Mouse (Mus musculus): ENCODE data around the gene Agtrap. TPM values are rescaled to one million over a fixed set of nuclear protein-coding genes. Genes with fewer than 3 reads are reported as not detected.
"Not testable (repeated sequence)": the region's sequence is repeated elsewhere in the genome, so short reads cannot be mapped to it uniquely, and the experiment has no call there.

Gene Agtrap
- total RNA-seq (2015) (13.8 and 19.0 TPM in 2 replicates), total RNA-seq (2017) (31.9 and 36.0 TPM in 2 replicates)

DNA sequence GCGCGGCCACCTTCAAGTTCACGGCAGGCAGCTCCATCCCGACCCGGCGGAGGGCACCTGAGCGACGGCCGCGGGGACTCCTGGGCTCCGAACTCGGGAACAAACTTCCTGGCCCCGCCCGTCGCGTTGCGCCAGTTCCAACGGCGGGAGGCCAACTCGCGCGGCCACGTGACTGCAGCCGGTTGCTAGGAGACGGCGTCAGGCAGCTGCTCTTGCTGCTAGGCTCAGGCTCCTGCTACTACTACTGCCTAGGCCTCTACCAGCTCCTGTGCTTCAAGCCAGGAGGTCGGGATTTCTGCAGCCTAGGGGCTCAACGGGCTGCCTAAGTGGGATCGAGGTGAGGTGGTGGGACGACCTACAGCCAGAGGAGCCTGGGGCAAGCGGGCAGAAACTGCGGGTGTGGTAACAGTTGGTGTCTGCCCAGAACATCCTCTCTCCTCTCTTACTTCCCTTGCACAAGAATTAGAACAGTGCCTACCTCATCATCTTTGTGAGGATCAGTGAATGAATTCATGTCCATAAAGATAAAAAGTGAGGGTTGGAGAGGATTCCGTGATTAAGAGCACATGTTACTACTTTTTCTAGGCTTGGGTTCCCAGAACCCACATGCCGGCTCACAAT lies at the start of gene Agtrap:
TSS of gene Agtrap (minus strand) at position 125 of the 621 bp plus-strand sequence.
- ATAC-seq (ENCODE audit: poor library complexity, severe bottlenecking), result peak; percentile 81

DNA sequence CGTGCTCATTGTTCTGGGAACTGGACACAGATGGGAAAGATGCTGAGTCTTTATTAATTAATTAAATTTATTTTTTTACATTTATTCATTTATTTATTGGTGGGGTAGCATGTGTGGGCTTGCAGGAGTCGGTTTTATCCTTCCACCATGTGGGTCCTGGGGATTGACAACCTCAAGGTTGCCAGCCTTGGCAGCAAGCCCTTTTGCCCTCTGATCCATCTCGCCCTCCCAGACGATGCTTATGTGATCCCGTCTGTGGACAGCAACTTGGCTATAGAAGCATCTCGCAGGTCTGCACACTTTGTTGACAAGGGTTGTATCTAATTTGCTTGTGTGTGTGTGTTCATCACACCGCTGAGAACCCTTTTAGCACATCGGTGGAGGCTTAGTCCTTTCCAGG lies 49.7 kb upstream of the Agtrap start:
- no peak for ATAC-seq (ENCODE audit: poor library complexity, severe bottlenecking)

DNA sequence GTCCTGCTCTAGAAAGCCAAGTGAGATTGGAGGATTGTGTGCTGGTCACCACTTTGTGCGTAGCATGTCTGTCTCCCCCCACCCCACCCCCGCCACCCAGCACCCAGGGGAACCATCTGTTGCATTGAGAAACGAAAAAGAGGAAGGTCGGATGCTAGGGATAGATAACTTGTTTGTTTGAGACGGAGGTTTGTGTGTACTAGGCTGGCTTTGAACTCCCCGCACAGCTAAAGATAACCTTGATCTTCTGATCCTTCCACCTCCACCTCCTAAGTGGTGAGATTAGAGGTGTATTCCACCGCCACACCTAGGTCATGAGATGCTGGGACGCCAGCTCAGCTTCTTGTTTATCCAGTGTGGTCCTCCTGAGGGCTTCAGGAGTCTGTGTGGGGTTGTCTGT lies 47.2 kb upstream of the Agtrap start:
- peak; percentile 40; the same call in 1 of the 2 replicates for ATAC-seq (ENCODE audit: poor library complexity, severe bottlenecking)

DNA sequence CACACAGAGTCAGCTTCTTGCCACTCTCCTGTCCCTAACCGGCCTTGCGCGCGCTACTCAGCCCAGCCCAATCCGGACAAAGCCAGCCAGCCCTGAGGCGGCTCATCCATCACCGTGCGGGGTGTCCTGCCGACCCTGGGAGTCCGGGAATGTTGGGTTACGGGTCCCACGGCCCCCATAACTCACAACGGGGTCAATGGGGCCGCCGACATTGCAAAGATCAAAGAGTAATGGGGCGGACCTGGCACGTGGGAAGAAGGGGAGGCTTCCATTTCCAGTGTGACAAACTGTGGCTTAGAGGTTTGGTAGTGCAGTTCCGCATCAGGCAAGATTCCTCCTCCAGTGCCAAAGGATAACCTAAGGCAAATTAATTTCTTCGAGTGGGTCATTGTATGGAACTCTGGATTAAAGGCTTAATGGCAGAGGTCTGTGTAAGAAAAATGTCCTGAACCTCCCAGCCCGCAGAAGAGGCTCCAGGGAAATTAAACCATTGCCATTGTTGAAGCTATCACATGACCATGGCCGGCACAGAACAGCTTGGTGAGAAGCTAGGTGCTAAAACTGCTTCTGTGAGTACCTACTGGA lies 43.8 kb upstream of the Agtrap start:
- ATAC-seq (ENCODE audit: poor library complexity, severe bottlenecking), result no peak

DNA sequence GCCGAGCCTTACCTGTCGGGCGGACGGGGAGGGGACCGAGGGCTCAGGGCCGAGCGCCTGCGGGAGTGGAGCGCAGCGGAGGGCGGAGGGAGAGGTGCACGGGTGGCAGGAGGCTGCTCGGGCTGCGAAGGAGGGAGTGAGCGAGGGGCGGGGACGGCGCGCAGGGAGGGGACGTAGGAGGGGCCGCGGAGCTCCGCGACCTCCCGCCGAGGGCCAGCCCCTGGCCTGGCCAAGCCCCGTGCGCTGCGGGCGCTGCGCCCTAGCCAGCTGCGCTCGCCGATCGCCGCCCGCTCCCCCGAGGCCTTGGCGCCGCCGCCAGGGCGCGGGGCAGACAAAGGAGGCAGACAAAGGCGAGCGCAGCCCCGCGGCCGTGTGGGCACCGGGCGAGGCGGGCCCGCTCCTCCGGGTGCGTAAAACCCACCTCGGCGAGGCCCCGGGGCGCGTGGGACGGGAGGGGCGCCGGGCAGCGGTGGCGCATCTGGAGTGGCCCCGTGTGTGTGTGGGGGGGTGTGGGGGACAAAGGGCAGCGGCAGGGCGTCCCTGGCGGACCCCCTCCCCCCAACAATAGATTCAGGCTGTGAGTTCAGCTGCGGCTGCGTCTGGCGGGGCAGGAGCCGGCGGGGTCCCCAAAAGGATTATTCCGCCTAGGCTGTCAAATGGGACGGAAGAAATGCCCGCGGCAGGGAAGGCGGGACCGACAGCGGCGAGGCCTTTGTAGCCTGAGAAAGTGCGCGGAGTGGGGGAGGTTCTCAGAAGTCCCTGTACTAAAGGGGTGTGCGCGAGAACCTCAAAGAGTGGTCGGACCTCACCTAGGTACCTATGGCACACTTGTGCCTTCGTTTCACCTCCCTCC lies 43.0 kb upstream of the Agtrap start, which contains the start of gene Draxin:
TSS of gene Draxin (minus strand) at position 138 of the 853 bp plus-strand sequence.
- ATAC-seq (ENCODE audit: poor library complexity, severe bottlenecking), result no peak

DNA sequence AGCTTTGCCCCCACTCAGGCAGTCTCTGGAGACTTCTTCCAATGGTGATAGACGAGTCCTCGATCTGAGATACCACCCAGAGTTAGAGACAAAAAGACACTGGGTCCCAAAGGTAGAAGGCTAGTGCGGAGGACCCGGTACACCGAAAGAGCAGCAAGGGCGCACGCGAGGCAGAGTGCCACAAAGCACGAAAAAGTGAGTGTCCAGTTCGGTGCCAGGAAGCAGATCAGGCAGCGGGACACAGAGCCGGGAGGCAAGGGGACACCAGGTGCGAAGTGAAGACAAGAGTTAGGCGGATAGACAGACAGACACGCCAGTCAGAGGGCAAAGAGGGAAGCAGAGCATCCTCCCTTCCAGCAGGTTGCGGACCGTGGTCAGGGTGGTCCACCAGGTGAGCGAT lies 42.3 kb upstream of the Agtrap start, which contains the start of gene Mad2l2:
TSS of gene Mad2l2 (plus strand) at position 252 of the 400 bp plus-strand sequence.
- ATAC-seq (ENCODE audit: poor library complexity, severe bottlenecking), result no peak

DNA sequence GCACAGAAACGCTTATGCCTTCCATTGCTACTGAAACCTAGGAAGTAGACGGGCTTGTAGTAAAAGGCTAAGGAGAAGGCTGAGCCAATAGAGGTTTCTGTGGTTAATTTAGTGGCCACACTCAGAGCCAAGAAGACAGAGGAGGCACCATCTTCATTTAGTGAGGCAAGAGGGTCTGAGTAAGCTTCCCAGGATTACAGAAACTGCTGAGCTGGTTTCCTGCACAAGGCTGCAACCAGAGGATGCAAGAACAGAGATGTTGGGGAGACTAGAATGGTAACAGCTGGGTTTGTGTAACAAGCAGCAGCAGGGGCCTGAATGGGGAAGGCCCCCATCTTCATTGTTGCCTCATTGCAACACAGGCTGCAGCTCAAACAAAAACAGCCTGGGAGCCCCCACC lies 40.8 kb upstream of the Agtrap start:
- peak; percentile 52 for ATAC-seq (ENCODE audit: poor library complexity, severe bottlenecking)

DNA sequence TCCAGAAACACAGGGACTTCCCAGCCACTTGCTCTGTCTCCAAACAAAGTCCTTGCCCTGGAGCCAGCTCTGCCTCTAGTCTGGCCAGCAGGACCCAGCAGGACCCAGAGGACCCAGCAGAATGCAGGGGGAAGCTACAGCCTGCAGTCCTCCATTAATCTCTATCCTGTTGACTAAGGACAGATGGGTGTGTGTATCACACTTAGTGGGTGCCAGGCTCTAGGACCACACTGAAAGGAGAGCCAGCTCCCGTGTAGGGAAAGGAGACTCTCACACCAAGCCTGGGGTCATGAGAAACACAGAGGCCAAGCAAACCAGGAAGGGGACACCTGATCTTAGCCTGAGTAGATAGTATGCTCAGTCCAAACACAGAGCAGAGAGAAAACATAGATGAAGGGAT lies 40.4 kb upstream of the Agtrap start:
- ATAC-seq (ENCODE audit: poor library complexity, severe bottlenecking), result no peak

DNA sequence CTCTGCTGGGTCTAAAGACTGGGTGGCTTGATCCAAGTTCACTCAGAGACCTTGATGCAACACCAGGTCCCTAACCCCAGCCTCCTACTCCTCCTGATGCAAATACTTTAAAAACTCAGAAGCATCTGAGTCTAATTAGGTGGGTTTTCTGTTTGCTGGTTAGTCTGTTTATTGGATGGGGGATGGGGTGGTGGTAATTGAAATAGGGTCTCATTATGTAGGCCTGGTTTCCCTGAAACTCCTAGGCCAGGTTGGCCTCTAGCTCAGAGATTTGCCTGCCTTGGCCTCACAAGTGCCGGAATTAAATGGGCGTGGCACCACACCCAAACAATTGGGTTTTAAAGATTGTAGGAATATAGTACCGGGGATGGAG lies 34.8 kb upstream of the Agtrap start:
- ATAC-seq (ENCODE audit: poor library complexity, severe bottlenecking), result no peak

DNA sequence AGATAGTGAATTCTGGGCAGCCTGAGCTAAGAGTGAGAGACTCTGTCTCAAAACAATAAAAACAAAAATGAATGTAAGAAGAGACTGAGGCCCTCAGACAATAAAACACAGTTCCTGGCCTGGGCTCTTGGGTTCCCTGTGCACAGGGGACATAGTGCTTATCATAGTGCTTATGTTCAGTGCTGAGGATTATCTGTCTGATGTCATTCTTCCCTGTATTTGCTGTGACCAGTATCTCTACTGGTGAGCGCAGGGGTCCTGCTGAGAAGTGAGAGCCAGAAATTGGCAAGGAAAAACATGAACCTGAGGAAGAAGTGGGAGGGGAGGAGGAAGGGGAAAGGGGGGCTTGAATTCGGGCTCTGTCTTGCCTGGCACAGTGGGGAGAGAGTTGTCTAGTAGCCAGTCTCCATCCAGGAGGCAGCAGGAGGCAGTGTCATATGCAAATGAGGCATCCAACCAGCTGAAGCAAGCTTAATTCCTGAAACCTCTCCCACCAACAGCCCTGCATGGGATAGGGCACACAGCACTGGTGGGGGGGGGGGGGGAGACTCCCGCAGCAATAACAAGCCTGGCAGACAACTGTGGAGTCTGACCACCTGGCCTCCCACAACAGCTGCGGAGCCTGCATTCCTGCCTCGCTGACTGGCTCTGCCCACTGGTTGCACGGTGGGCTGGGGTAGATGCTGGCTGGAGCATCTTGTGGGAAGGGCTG lies 34.3 kb upstream of the Agtrap start:
- no peak for ATAC-seq (ENCODE audit: poor library complexity, severe bottlenecking)

DNA sequence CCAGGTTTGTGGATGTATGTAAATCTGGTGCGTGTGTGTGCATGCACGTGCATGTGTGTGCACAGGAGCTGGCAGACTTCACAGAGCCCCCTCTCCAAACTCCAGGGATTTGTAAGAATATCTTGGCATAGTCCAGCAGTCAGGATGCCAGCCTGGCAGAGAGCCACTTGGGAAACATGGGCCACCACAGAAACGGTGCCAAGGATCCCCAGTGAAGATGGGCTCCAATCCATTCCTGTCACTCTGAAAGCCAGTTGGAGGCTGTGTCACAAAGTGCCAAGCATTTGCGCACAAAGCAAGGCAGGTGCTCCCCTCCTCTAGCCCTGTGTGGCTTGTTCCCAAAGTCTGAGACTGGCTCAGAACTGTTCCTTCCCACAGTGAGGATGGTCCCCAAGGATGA lies 33.5 kb upstream of the Agtrap start:
- no peak for ATAC-seq (ENCODE audit: poor library complexity, severe bottlenecking)

DNA sequence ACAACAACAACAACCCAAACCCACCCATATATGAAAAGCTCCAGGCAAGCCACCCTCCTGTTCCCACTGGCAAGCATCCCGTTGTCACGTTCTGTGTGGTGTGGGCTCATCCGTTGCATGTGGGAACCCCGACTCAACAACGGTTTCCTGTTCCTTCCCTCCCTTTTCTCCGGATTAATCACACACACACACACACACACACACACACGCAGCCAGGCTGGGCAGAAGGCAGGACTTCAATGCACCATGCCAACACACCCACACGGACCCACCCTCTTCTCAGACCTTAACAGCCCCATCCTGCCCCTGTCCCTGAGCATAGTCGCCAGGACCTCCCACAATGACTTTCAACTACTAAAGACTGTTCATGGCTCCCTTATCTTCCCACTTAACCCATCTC lies 32.7 kb upstream of the Agtrap start:
- ATAC-seq (ENCODE audit: poor library complexity, severe bottlenecking), result no peak

DNA sequence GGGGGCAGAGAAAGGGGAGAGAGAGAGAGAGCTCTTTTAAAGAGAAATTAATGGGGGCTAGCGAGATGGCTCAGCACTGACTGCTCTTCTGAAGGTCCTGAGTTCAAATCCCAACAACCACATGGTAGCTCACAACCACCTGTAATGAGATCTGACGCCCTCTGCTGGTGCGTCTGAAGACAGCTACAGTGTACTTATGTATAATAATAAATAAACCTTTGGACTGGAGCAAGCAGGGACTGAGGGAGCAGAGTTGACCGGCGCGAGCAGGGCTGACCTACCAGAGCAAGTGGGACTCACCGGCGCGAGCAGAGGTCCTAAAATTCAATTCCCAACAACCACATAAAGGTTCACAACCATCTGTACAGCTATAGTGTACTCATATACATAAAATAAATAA lies 31.7 kb upstream of the Agtrap start:
- ATAC-seq (ENCODE audit: poor library complexity, severe bottlenecking), result not testable (repeated sequence)

DNA sequence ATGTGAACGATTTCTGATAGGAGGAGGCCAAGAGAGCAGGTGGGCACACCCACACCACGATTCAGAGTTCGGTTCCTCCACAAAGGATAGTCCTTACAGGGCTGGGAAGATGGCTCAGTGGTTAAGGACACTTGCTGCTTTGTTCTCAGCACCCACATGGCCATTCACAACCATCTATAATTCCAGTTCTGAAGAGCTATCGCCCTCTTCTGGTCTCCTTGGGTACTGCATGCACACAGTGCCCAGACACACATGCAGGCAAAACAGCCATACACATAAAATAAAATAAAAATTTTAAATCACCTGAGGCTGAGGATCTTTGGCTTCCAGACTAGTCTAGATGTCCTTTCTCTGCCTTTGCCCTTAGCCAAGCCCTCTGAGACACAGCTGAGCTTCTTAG lies 29.6 kb upstream of the Agtrap start:
- no peak for ATAC-seq (ENCODE audit: poor library complexity, severe bottlenecking)

DNA sequence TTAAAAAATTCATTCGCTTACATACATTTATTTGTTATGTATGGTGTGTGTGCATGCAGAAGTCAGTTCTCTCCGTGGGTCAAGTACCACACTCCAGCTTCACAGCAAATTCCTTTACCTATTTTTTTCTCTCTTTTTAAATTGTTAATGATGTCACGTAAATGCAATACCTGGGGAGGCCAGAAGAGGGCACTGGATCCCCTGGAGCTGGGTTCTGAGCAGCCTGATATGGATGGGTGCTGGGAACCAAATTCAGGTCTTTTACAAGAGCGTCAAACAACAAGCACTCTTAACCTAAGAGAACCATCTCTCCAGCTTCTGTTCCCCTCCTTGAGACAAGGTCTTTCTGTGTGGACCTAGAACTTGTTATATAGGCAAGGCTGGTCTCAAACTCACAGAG lies 28.8 kb upstream of the Agtrap start:
- ATAC-seq (ENCODE audit: poor library complexity, severe bottlenecking), result no peak

DNA sequence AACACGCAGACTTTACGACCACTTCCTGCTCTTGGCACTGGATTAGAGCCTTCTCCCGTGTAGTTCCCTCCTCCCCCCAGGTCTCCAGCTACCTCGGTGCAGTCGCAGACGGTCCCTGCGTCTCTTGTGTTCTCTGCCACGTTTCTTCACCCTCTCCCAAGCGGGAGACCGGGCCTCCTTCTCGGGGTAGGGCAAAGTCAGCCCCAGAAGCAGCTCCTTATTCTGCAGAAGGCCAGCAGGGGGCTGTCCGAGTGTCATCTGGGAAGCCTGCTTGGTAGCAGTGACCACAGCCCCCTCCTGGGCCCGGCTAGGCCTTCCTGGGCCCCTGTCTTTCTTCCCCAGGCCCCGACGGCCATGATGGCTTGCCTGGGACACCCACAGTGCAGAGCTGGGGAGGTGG lies 27.6 kb upstream of the Agtrap start:
- ATAC-seq (ENCODE audit: poor library complexity, severe bottlenecking), result peak; percentile 72

DNA sequence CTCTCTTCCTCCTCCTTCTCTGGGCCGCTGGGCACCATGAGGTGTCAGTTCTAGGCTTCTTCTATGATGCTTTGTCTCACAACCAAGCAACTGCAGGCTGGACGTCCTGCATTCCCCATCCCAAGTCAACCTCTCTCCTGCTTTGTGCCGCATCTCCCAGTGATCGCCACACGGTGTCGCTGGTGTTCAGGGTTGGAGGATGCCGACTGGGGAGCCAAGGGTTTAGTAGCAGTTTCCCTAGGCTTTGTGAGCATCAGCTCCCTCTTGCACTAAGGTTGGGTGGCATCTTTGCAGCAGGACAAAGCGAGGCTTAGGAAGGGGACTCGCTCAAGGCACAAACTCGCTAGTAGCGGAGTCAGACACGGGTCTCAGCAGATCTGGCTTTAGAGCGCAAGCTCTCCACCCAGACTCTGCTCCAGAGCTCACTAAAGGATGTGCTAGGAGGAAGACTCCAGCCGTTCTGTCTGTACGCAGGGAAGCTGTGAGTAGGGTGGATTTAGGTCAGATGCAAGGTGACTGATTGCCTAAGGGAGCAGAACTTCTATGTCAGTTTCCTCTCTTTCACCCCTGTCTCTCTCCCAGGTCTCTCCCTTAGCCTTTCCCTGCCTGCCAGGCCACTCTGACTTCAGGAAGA lies 27.0 kb upstream of the Agtrap start:
- ATAC-seq (ENCODE audit: poor library complexity, severe bottlenecking), result peak; percentile 92

DNA sequence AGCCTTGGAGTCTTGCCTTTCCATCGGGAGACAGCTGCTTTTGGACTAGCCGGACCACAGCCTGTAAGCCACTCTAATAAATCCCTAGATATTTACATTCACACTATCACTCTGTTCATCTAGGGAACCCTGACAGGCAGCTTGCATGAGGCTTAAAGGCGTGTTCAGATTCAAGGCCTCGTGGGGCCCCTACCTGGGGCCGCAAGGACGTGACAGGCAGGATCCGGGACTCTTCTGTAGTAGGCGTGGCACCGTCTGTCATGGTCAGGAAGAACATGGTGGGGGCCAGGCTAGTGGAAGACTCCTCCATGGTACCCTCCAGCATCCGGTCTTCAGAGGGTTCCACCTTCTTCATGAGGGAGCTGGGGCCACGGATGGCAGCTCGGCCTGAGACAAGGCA lies 24.7 kb upstream of the Agtrap start:
- ATAC-seq (ENCODE audit: poor library complexity, severe bottlenecking), result no peak

DNA sequence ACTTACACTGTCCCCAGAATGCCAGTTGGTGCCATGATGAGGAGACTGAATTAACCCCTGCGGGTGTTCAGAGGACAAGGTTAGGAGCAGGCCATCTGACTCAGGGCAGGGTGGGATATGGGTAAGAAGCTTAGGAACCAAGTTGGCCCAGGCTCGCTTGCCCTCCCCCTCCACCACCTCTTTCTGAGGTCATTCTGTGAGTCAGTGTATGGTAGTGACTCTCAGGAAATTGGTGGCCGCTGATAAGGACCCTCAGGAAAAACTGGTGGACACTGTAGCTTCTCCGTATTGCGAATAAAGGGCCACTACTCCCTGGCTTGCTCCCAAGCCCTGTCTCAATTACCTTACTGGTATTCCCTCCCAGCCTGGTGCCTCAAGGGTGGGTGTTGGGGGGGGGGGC lies 21.4 kb upstream of the Agtrap start:
- ATAC-seq (ENCODE audit: poor library complexity, severe bottlenecking), result no peak

DNA sequence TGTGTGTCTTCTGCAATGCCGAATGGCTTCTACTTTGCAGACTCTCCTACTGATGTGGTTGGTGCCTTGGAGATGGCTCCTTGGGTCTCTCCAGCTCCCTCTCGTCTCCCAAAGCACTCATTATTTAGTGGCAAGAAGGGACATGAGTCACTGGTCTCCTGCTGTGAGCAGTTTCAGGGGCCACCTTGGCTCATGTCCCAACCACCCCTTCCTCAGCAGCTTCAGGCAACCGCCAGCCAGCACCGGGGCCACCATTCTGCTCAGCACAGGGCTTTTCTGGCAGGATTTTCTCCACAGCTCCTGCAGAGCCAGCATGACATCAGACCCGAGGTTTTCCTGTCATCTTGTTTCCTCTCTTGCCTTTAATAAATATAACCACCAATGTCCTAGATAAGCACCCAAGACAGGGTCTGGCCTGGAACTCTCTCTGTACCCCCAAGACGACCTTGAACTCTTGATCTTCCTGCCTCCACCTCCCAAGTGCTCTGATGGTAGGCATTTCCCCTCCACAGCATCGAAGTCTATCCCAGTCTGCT lies 20.8 kb upstream of the Agtrap start:
- ATAC-seq (ENCODE audit: poor library complexity, severe bottlenecking), result no peak

Data from megakaryocyte, adult 5-6 weeks (primary cell).